Mouse (Mus musculus) spleen, adult 2 months (tissue): ENCODE data around the gene Gngt1.

Experiments
- CTCF ChIP-seq: fragments of 200-500 bp; IDR thresholded peaks from 2 replicates; pipeline ENCODE4 v1.5.1; 2011; ENCODE audit warnings: mild to moderate bottlenecking, inconsistent platforms; ENCODE audit not compliant: insufficient read depth, insufficient read length, insufficient replicate concordance; ENCODE audit errors: extremely low read depth
- POLR2A ChIP-seq: fragments of 200-500 bp; IDR thresholded peaks from 2 replicates; pipeline ENCODE4 v1.6.1; 2011; ENCODE audit warnings: low read depth, low read length, inconsistent platforms

DNA sequence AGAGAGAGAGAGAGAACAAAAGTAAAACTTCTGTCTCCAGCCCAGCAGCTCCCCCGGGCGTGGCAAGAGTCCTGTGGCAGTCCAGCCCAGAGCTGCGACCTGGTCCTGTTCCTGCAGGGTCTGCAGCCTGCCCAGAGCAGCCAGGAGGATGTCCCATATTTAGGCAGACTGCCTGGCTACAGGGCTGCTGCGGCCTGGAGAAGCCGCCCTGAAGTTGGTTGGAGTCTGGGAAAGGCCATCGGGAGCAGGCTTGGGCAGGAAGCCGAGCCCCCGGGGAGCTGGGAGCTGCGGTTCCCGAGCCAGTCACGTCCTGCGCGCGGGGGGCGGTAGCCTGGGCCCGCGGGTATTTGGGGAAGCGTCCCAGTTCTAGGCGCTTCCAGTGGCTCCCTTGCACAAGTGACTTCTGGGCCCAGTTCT lies 10.3 kb downstream of the Gngt1 start, which contains the start of gene Gng11:
- TF ChIP-seq CTCF: no peak
- no peak; the same call in 1 of the 2 replicates for TF ChIP-seq POLR2A
